Mouse (Mus musculus): ENCODE measurements around the gene Ccr10.

Gene Ccr10

DNA sequence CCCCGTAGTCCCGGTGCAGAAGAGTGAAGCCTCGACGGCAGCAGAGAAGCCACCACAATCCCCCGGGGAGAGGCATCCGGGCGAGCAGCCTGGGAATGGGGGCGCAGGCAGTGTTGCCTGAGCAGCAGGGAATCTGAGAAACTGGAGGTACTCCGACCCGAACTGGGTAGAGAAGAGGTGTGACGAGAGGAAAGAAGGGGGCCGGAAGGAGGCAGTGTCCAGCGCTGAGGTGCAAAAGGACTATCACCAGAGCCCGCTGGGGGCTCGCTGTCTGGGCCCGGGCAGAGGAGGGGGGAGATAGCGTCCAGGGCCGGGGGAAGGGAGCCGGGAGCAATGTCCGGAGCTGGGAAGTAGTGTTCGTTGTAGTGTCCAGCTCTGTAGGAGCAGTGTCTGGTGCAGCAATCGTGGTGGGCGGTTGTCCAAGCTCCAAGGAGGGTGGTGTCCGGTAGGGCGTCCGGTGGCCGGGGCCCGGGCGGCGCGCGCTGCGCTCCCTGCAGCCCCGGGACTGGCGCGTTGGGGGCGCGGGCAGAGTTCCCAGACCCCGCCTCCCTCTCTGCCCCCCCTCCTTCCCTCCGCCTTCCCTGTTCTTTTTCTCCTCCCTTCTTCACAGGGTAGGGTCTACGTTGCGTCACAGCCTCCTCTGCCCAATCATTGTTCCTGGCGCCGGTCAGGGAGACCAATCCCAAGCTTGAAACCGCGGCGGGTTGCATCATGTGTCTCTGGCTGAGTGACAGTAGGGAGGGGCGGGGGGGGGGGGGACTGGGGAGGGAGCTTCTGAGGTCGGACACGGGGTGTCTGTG lies 4.2 kb downstream of the Ccr10 start, which contains the start of gene Plekhh3:
Gene Plekhh3, minus strand, starts transcription at position 541 of the 800 bp plus-strand sequence.
- DNase-seq = peak; percentile 98

DNA sequence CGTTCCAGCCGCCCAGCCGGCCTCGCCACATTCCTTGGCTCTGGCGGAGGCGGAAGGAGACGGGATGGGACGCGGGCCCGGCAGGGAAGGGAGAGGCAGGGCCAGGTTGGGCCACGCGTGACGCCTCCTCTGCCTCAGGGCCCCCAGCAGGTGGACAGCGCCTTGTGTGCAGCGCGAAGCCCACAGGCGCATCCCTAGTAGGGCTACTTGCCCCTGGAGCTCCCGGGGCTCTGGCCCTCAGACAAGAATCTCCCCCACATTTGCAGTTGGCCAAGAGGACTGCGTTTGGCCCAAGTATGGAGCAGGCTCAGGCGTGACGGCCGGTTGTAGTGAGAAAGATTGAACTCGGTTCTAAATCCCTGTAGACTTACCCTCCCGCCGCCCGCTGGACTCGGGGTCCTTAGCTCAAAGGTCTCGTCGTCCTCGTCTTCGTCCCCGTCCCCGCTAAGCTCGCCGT lies 4.9 kb downstream of the Ccr10 start, which contains the start of gene Cntnap1:
Gene Cntnap1, plus strand, starts transcription at position 170 of the 457 bp plus-strand sequence.
- peak; percentile 83 for DNase-seq

DNA sequence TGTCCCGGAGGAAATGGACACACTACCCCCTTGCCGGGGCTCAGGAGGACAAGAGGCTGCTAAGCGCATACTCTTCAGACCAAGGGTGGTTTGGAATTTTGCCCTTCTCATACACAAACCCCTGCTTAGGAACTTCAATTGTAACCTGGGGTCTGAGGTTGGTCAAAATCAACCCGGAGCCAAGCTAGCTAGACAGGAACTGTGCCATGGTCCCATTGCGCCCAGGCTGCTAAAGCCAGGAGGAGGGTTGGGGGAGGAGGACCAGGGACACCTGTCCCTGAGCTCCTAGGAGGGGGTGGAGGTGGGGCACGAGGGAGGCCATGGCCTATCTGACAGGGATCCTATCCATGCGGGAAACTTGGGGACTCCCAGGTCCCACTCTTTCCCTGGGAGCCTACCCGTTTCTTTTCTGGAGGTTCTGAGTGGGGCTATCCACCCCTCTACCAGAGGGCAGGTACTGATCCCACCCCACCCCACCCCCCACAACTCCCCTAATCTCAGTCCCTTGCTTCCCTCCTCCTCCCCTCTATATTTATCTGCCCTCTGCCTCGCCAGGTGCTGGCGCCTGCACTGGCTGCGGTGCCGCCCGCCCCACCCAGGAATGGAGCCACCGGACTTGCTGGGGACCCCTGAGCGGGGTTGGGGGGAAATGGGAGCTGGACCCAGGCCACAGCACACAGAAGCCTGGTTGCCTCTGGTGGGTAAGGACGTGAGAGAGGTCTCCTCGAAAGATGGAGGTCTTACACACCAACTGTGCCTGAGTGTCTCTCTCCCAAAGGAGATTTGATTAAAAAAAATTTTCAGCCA lies 5.7 kb downstream of the Ccr10 start:
- peak; percentile 79 for DNase-seq

DNA sequence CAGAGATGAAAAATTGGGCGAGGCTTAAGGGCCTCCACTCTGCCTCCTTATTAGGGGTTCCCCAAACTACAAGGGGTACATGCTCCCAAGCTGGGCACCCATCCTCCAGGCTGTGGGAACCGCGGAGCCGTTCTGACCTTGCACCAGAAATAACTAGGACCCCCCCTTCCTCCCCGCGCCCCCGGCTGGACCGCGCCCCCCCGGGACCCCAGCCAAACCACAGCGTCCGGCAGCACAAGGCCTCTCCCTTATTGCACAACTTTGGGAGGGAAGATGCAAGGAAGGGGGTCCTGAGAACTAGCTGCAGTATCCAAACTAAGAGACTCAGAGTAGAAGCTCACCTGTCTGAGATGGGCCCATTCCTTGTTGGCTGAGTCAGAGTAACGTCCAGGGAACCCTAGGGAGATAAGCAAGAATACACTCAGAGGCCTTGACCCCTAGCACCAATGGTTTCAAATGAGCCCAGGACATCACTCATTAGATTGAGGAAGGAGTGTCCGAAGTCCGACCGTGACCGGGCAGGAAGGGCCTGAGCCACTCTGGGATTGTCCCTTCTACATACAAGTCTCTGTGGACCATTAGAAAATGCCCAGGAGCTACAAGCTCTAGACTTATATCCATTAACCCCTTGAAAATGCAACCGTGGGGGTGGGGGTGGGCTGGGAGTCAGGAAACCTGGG lies 6.8 kb downstream of the Ccr10 start:
- DNase-seq = peak; percentile 52

DNA sequence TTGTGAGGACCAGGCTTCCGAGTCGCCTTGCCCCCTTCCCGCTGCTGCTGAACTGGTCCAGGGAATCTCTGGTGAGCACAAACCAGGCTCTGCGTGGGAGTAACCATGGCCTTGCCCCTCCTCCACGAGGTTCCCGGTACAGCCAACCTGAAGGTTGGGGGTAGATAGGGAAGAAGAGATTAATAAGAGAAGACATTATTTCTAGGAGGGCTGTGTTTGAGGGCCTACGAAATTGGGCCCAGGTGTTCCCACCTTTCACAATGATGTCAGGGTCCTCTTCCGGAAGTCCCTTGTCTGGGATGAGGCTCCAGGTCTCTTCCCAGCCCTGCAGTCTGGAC lies 7.3 kb downstream of the Ccr10 start:
- peak; percentile 43 for DNase-seq

- DNase-seq = peak; percentile 52
These were observed 7.9 kb downstream of the Ccr10 start for GRCm38 (mm10) chr11:101167211-101167962.

DNA sequence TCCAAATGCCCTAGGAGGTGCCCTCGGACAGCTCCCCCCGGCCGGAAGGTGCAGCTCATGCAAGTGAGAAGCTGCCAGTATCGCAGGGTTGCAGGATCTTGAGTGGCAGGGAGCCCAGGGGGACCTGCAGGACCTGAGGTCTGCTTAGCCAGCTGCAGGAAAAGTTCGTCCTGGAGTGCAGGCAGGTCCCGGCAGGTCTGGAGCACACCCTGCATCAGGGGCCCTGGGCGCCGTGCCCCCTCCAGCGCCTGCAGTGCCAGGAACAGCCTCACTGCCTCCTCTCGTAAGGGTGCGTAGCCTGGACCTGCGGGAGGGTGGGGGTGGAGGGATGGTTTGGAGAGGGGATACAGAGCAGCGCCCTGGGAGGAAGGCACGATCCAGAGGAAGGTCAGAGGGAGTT lies 8.9 kb downstream of the Ccr10 start:
- peak; percentile 59 for DNase-seq

DNA sequence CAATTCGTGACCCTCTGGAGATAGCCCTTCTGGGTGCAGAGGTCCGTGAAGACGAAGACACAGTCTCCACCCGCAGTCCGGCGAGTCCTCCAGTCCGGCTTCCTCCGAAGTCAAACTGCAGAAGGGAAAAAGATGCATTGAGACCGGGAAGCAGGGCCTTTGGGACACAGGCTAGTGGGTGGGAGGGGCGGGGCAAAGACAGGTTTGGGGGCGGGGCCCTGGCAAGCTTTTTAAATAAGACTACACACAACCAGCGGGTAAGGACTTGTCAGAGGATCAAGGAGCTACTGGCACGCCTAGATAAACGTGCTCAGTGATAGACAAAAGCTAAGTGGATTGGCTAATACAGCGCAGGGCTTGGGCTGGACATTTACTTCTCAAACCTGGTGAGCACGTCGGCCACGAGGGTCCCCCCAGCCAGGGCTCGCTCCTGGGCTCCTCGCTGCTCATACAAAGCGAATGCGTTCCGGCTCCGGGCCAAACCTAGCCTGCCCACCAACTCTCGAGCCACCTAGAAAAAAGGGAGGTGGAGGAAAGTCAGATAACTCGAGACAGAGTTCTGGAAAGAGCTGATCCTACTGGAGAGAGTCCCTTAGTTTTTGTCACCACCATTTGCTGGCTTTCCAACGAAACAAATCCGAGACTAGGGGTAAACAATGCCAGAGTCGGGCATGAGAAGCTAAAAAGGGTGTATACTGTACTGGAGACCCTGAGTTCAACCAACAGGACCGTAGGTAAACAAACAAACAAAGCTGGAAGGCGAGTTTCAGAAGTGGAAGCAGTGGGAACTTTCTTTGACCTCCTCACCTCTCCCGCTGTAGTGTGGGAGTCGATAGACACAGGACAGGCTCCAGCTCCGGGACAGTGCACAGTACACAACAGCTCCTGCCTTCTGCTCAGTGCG lies 10.3 kb downstream of the Ccr10 start:
- DNase-seq = peak; percentile 45

DNA sequence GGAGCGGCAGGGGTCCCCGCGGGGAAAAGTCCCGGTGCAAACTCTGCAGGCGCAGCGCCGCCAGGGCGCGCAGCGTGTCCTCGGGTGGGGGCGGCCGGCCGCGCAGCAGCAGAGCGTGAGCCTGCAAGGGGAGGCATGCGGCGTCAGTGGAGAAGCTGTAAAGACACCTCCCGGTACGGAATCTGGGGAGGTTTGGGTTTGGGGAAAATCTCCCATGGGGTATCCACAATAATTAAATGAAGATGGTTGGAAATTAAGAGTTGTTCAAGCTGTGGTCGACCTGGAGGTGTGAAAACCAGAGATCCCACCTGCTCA lies 10.9 kb downstream of the Ccr10 start:
- no peak for DNase-seq

DNA sequence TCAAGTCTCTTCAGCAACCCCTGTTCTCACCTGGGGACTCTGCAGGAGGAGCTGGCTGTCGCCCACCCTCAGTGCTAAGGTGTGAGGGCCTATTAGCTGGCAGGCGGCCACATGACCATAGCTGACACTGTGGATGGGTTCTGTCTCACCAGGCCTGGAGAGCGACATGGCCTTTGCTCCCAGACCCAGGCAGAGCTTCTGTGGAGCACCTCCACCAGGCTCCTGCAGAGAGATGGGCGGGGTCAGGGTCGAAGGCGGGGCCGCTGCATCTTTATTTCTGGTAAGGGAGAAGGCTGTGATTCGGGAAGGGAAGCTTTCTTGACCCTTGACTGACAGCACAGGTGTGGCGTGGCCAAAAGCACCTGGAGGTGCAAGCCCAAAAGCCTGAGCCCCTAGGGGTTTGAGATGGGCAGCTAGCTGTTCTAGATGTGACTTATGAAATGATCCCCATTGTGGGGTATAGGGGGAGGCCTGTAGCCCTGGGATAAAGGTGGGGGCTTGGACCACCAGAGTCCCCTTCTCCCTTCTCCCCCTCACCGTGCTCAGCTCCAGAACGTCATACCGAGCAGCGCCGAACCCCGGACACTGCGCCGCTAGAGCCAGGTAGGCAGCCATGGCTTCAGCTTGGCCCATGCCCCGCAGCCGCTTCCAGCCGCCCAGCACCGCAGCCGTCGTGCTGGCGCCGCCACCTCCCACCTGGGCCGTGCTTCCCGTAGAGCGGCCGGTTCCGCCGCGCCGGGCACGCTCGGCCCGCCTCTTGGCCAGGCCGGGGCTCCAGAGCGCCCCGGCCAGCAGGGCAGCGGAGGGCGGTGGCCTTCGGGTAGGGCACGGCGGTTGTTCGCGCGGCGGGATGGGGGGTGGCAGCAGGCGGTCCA lies 11.5 kb downstream of the Ccr10 start:
- peak; percentile 67 for DNase-seq

DNA sequence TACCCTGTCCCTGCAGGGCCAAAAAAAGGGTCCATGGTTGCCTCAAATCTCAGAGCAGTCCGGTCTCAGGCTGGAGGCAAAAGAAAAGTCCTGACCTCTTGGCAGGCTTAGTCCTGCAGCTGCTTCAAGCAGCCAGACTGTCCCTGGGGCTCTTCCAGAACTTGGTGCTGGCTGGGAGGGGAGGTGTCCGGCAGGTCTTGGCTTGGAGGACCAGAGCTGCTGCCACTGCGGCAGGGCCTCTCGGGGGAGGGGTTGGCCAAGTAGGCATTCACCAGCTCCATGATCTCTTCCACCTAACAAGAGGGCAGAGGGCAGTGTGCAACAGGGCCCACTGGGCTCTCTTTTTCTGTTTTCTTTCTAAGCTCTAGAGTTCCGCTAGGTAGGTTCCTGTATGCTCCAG lies 12.5 kb downstream of the Ccr10 start:
- peak; percentile 73 for DNase-seq

- no peak for DNase-seq
These were observed 12.9 kb downstream of the Ccr10 start for GRCm38 (mm10) chr11:101162301-101162700.

DNA sequence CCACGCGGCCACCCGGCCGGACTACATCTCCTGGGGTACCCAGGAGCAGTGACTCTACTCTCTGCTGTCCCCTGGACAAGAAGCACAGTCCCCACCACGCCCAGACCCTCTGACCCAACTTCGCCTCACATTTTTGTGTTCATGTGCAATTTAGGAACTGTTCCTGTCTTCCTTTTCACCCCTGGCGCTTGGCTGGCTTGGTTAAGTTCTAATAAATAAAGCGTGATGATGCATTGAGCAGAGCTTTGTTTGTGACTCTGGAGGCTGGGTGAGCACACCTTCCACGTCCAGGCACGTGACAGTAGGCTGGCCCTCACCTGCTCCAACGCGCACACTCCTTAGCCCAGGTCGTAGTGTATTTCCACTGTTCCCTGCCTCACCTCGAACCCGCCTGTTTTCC lies 13.7 kb downstream of the Ccr10 start:
- DNase-seq = no peak

DNA sequence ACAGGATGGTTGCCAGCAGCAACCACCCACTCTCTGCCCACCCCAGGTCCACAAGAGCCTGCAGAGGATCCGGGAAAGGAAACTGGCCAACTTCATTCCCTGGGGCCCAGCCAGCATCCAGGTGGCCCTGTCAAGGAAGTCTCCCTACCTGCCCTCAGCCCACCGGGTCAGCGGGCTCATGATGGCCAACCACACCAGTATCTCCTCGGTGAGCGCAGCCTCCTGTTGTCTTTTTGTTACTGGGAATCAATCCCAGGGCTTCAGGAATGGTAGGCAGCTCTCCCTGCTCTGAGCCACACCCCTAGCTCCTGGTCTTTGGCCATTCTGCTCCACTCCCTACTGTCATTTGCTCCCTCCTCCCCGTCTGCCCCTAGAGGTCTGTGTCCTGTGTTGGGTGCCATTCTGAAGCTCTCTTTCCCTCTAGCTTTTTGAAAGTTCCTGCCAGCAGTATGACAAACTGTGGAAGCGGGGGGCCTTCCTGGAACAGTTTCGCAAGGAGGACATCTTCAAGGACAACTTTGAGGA lies 14.2 kb downstream of the Ccr10 start:
- DNase-seq = peak; percentile 44

DNA sequence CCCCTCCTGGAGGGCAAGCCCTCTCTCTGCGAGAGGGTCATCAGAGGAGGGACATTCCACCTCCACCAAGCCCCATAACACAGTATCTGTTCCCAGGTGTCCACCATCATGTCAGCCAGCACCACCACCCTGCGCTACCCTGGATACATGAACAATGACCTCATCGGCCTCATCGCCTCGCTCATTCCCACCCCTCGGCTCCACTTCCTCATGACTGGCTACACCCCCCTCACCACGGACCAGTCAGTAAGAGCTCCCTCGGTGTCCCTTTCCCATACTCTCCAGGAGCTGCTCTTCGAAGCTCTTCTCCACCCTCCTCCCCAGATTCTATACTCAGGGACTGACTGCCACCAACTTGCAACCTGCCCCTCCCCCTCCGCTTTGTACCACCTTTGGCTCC lies 15.1 kb downstream of the Ccr10 start:
- peak; percentile 45 for DNase-seq

GRCm38 (mm10) chr11:101155728-101156371 lies 19.4 kb downstream of the Ccr10 start, which contains the start of gene Tubg2:
Gene Tubg2 (plus strand): TSS chr11:101155907.
- DNase-seq = peak; percentile 85

GRCm38 (mm10) chr11:101155151-101155550 lies 20.1 kb downstream of the Ccr10 start:
- DNase-seq = peak; percentile 20

DNA sequence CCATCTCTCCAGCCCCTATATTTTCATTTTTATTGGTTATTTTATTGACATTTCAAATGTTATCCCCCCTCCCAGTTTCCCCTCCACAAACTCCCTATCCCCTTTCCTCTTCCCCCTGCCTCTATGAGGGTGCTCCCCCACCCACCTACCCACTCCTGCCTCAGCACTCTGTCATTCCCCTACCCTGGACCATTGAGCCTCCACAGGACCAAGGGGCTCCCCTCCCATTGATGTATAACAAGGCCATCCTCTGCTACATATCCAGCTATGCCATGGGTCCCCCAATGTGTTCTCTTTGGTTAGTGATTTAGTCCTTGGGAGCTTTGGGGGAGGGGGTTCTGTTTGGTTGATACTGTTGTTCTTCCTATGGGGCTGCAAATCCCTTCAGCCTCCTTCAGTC lies 20.6 kb downstream of the Ccr10 start:
- peak; percentile 24 for DNase-seq

GRCm38 (mm10) chr11:101152825-101153224 lies 22.4 kb downstream of the Ccr10 start:
- DNase-seq = peak; percentile 11

DNA sequence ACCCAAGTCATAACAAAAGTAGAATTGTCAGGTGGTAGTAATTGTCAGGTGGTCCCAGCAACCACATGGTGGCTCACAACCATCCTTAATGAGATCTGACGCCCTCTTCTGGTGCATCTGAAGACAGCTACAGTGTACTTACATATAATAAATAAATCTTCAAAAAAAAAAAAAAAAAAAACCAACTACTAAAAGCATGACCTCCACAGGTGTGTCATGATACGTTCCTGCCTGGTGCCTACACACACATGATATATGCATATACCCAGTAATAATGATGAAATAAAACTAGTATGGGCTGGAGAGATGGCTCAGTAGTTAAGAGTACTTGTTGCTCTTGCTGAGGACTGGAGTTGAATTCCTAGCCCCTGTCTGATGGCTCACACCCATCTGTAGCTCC lies 24.2 kb downstream of the Ccr10 start:
- DNase-seq = no peak
